Mouse (Mus musculus) stomach, postnatal 0 days (tissue): Measurements from ENCODE around the gene Igsf9b. TPM values are rescaled to one million over a fixed set of nuclear protein-coding genes. Genes with fewer than 3 reads are reported as not detected.
A peak's percentile ranks its signal among the peaks of the same experiment; 100 is the strongest.

Source experiments
- ATAC-seq: fragments of 200-750 bp; cut with Nextera tagmentation; 2 replicates; pipeline ENCODE4 v1.8.0; 2017; ENCODE audit not compliant: low FRiP score, low TSS enrichment
- DNase-seq: peaks from one replicate; pipeline ENCODE4 v3.0.0-alpha.2; 2016; ENCODE audit warnings: low spot score
- H3K27ac ChIP-seq: fragments of 300-500 bp; sonication (generic); replicated peaks from 2 replicates; pipeline ENCODE4 v1.5.1; 2014; ENCODE audit warnings: mild to moderate bottlenecking, control low read depth
- H3K27me3 ChIP-seq: fragments of 300-500 bp; sonication (generic); 2 replicates; pipeline ENCODE4 v1.6.1; 2014; ENCODE audit warnings: low read length; ENCODE audit not compliant: control insufficient read depth, insufficient read depth
- H3K36me3 ChIP-seq: fragments of 300-500 bp; sonication (generic); 2 replicates; pipeline ENCODE4 v1.6.1; 2014; ENCODE audit warnings: low read length, mixed read lengths; ENCODE audit not compliant: control insufficient read depth, insufficient read depth
- H3K4me1 ChIP-seq: fragments of 300-500 bp; sonication (generic); replicated peaks from 2 replicates; pipeline ENCODE4 v1.6.1; 2014; ENCODE audit warnings: antibody characterized with exemption; ENCODE audit not compliant: control insufficient read depth, insufficient read depth
- H3K4me2 ChIP-seq: fragments of 300-500 bp; sonication (generic); replicated peaks from 2 replicates; pipeline ENCODE4 v1.6.1; 2014; ENCODE audit warnings: low read depth, mild to moderate bottlenecking, control low read depth, moderate library complexity
- H3K4me3 ChIP-seq: fragments of 300-500 bp; sonication (generic); 2 replicates; pipeline ENCODE4 v1.5.1; 2014; ENCODE audit warnings: low read depth, low read length, control low read depth
- H3K9ac ChIP-seq: fragments of 300-500 bp; sonication (generic); 2 replicates; pipeline ENCODE4 v1.6.1; 2014; ENCODE audit warnings: mild to moderate bottlenecking, low read length, control low read depth, mixed read lengths
- H3K9me3 ChIP-seq: fragments of 300-500 bp; sonication (generic); 2 replicates; pipeline ENCODE4 v1.6.1; 2016; ENCODE audit warnings: low read length; ENCODE audit not compliant: control insufficient read depth
- CTCF ChIP-seq: IDR thresholded peaks from 2 replicates; pipeline ENCODE4 v1.5.1; 2016; ENCODE audit warnings: antibody characterized with exemption, low read depth, mild to moderate bottlenecking, moderate library complexity
- EP300 ChIP-seq: optimal IDR thresholded peaks from 2 replicates; pipeline ENCODE3; 2016; ENCODE audit warnings: antibody characterized with exemption
- WGBS: fragments of 180-500 bp; shearing (Covaris S2); extraction: QIAGEN DNeasy Blood & Tissue Kit; methylation state at CpG from one replicate; pipeline ENCODE4 v1.1.7; 2014; 5-methylcytosine and 5-hydroxymethylcytosine counted together
- polyA plus RNA-seq: library from polyadenylated mRNA; unstranded; fragments of >200 nt; fragmentation: Nextera tagmentation; extraction: Ambion mirVana; gene quantifications from 2 replicates; pipeline ENCODE4 v1.2.1, GENCODE M21; 2015

Gene Igsf9b
- polyA plus RNA-seq, 1 experiment from 2014 or later = 6.0 TPM

- DNase-seq = no peak
- H3K9me3 ChIP-seq = no peaks in the 10 kb centered on the region
- no peak overlapping the region for H3K4me2 ChIP-seq
- H3K27ac ChIP-seq = no peak overlapping the region
- TF ChIP-seq CTCF (no peak), EP300 (no peak)
- no peaks in the 10 kb centered on the region for H3K36me3 ChIP-seq
- WGBS = 68% methylated on average over 4 of the region's 4 CpGs
- H3K4me3 ChIP-seq = no peak overlapping the region
- H3K4me1 ChIP-seq = no peaks in the 10 kb centered on the region; the same call in 1 of the 2 replicates
- ATAC-seq = no peak
- H3K9ac ChIP-seq = no peak overlapping the region
- H3K27me3 ChIP-seq = no peaks in the 10 kb centered on the region
Measured at GRCm38 (mm10) chr9:27286296-27286695, 12.7 kb upstream of the Igsf9b start.

- Histone ChIP-seq H3K36me3 (no peaks in the 10 kb centered on the region), H3K9me3 (no peaks in the 10 kb centered on the region)
- 94% methylated on average over 4 of the region's 4 CpGs for WGBS
Measured at GRCm38 (mm10) chr9:27286859-27287258, 12.1 kb upstream of the Igsf9b start.

GRCm38 (mm10) chr9:27287419-27287818 lies 11.6 kb upstream of the Igsf9b start:
- peak; percentile 25 for DNase-seq
- no peak overlapping the region for H3K9ac ChIP-seq
- no peak for ATAC-seq
- 38% methylated on average over 5 of the region's 5 CpGs for WGBS
- TF ChIP-seq EP300 (no peak), CTCF (peak; percentile 70)
- no peak overlapping the region for H3K4me3 ChIP-seq
- H3K27me3 ChIP-seq = no peaks in the 10 kb centered on the region
- H3K4me2 ChIP-seq = no peak overlapping the region
- no peaks in the 10 kb centered on the region for H3K9me3 ChIP-seq
- no peaks in the 10 kb centered on the region; the same call in 1 of the 2 replicates for H3K4me1 ChIP-seq
- H3K27ac ChIP-seq = no peak overlapping the region
- no peaks in the 10 kb centered on the region for H3K36me3 ChIP-seq

More at GRCm38 (mm10) chr9:27286859-27287258, 12.1 kb upstream of the Igsf9b start:
- no peaks in the 10 kb centered on the region for H3K27me3 ChIP-seq
- no peak for DNase-seq
- no peak overlapping the region for H3K27ac ChIP-seq
- H3K4me3 ChIP-seq = no peak overlapping the region
- H3K9ac ChIP-seq = no peak overlapping the region
- no peaks in the 10 kb centered on the region; the same call in 1 of the 2 replicates for H3K4me1 ChIP-seq
- TF ChIP-seq EP300 (no peak), CTCF (no peak)
- H3K4me2 ChIP-seq = no peak overlapping the region
- ATAC-seq = no peak

GRCm38 (mm10) chr9:27288442-27288841 lies 10.6 kb upstream of the Igsf9b start:
- Histone ChIP-seq H3K27me3 (no peaks in the 10 kb centered on the region), H3K9me3 (no peaks in the 10 kb centered on the region), H3K9ac (no peak overlapping the region), H3K4me3 (no peak overlapping the region), H3K4me1 (no peaks in the 10 kb centered on the region; the same call in 1 of the 2 replicates), H3K4me2 (no peak overlapping the region), H3K36me3 (no peaks in the 10 kb centered on the region), H3K27ac (no peak overlapping the region)
- TF ChIP-seq EP300 (no peak), CTCF (no peak)
- ATAC-seq = no peak
- 19% methylated on average over 7 of the region's 7 CpGs for WGBS
- DNase-seq = peak; percentile 28

- TF ChIP-seq EP300 (no peak), CTCF (no peak)
- no peak overlapping the region for H3K9ac ChIP-seq
- no peaks in the 10 kb centered on the region for H3K27me3 ChIP-seq
- no peak overlapping the region for H3K27ac ChIP-seq
- DNase-seq (no peak), ATAC-seq (peak; percentile 21; the same call in 1 of the 2 replicates)
- no peaks in the 10 kb centered on the region for H3K36me3 ChIP-seq
- H3K9me3 ChIP-seq = no peaks in the 10 kb centered on the region
- no peaks in the 10 kb centered on the region; the same call in 1 of the 2 replicates for H3K4me1 ChIP-seq
- WGBS = 44% methylated on average over 7 of the region's 7 CpGs
- no peak overlapping the region for H3K4me2 ChIP-seq
- H3K4me3 ChIP-seq = no peak overlapping the region
Measured at GRCm38 (mm10) chr9:27289543-27290308, 9.3 kb upstream of the Igsf9b start.

GRCm38 (mm10) chr9:27294380-27294779 lies 4.6 kb upstream of the Igsf9b start:
- no peak for DNase-seq
- Histone ChIP-seq H3K4me3 (no peak overlapping the region), H3K9ac (no peak overlapping the region), H3K36me3 (no peaks in the 10 kb centered on the region), H3K4me1 (no peaks in the 10 kb centered on the region), H3K27ac (no peak overlapping the region), H3K9me3 (no peaks in the 10 kb centered on the region), H3K4me2 (no peak overlapping the region), H3K27me3 (no peaks in the 10 kb centered on the region)
- no peak for ATAC-seq
- WGBS = 72% methylated on average over 4 of the region's 4 CpGs
- no peak for TF ChIP-seq CTCF
- TF ChIP-seq EP300 = no peak
